Mouse (Mus musculus): ENCODE results near the gene Ppp3ca.
A peak's percentile ranks its signal among the peaks of the same experiment; 100 is the strongest.

The Ppp3ca gene

GRCm38 (mm10) chr3:136725311-136726156, 55.6 kb downstream of the Ppp3ca start:
- peak; percentile 90 for DNase-seq (ENCODE audit: low read depth)

DNA sequence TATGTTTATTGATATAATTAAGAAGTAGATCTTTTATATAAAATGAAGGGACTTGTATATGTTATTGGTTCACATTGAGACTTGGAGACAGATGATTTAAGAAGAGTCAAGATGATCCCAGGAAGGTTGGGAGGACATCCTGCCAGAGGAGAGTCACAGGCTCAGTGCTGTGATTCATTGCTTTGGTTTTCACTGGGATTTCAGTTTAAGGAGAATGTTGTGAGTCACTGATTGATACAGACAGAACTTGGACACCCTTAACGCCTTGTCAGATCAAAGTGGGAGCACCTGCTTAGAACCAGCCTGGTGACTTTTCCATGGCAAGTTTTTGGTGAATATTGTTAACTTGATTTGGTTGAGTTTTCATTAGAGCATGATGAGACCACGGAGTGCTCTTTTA, 58.0 kb downstream of the Ppp3ca start:
- DNase-seq (ENCODE audit: low read depth): no peak

DNA sequence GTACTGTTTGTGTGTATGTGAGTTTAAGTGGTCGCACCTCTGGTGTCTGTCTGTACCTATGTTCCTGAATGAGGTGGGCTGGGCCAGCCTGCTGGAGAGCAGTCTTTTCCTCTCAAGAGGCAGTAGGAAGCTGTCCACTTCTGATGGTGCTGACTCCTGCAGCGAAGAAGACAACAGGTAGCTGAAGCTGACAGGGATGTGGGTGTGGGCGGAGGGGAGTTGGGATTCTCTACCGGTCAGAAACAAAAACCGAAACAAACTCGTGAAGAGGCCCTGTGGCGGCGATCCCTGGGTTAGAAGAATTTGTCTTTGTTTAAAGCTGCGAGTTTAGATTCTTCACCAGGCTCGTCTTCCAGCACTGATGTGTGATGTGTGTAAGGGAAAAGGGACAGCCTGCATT, 60.1 kb downstream of the Ppp3ca start:
- DNase-seq (ENCODE audit: low read depth): no peak

DNA sequence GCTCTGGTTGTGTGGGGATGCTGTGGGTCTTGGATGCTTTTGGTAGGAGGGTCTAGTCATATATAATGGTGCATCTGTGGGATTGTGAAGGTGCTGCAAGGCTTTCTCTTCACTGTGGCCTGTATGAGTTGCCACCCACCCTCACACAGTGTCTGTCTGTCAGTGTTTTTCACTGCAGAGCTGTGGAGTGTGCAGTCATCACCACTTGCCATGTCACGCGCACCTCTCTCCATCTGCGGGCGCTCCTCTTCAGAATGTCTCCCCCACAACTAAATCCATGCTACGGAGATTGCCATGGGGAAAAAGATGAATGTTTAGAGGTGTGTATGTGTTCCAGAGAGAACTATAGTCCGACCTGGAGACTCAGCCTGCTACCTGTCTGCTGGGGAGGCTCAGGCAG, 61.7 kb downstream of the Ppp3ca start:
- DNase-seq (ENCODE audit: low read depth): no peak

DNA sequence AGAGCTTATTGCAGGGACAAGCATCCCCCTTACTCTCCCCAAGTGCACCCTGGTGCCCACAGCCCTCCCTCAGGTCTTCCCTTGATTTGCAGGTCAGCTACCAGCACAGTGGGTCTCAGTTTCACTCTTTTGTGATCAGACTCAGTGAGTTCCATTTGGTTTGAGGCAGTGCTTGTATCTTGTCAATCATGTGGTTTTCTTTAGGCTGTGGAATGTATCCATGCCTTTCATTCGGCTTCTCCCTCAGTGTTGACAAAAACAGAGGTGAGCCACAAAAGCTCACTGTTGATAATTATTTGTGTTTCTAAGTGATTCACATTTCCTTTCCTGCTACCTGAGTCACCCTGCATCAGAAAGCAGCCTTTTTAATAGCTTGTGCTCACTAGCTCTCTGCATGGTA, 66.1 kb downstream of the Ppp3ca start:
- DNase-seq (ENCODE audit: low read depth): peak; percentile 50

DNA sequence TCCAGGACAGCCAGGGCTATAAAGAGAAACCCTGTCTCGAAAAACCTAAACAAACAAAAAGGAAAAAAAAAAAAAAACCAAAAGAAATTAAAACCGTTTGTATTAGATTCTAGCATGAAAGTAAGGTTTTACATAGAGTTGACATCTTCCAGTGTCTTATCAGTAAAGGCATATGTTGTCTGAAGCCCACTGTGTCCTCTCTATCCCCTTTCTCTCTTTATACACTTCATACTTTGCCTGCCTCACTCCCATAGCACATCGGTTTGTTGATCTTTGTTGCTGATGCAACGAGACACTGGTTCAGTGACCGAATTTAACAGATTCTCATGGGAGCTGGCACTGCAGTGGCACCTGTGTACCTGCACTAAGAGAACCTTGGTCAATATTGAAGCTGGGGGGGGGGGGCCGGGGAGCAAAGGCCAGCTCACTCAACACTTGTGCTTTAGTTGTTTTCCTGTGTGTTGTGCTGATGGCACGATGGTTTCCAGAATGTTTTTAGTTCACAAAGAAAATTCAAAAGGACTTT, 66.9 kb downstream of the Ppp3ca start:
- no peak for DNase-seq (ENCODE audit: low read depth)

- DNase-seq (ENCODE audit: low read depth): no peak
Measured at GRCm38 (mm10) chr3:136738474-136738873, 68.5 kb downstream of the Ppp3ca start.

GRCm38 (mm10) chr3:136738914-136739313, 69.0 kb downstream of the Ppp3ca start:
- DNase-seq (ENCODE audit: low read depth): no peak

DNA sequence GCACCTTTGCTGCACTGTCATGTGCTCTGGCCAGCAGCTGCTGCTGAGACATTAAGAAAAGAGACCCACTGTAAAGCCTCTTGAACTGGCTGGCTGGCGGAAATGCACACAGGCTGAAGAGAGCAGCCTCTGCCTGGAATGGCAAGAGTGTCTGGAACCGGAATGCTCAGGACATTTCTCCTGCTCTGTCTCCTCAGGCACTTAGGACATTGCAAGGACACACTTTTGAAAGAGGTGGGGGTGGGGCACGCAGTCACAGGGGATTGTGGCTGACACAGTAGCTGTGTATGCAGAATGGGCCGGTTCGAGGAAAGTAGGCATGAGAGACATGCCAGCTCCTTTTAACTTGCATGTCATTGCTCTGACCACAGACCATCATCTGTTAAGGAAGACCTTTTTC, 71.7 kb downstream of the Ppp3ca start:
- no peak for DNase-seq (ENCODE audit: low read depth)

- DNase-seq (ENCODE audit: low read depth): peak; percentile 45
Measured at GRCm38 (mm10) chr3:136742258-136743057, 72.5 kb downstream of the Ppp3ca start.

- no peak for DNase-seq (ENCODE audit: low read depth)
Measured at GRCm38 (mm10) chr3:136744295-136744897, 74.5 kb downstream of the Ppp3ca start.

DNA sequence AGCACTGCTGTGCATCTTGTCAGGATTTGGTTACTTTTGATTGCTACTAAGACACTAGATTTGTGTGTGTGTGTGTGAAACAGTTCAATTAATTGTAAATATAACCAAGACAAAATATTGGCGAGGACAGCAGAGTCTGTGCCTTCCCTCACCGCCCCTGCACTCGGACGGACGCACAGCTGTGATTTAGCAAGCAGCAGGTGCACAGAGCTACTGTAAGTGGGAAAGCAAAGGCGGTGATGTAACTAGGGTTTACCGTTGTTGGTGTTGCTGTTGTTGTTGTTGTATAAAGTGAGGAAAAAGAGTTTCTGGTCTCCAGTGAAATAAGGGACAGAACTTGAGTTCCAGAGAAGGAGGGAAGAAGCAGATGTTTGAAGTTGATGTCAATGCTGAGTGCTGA, 75.5 kb downstream of the Ppp3ca start:
- DNase-seq (ENCODE audit: low read depth): no peak

GRCm38 (mm10) chr3:136748761-136749476, 79.0 kb downstream of the Ppp3ca start:
- DNase-seq (ENCODE audit: low read depth): no peak

GRCm38 (mm10) chr3:136749477-136749797, 79.5 kb downstream of the Ppp3ca start:
- no peak for DNase-seq (ENCODE audit: low read depth)

GRCm38 (mm10) chr3:136749951-136750350, 80.0 kb downstream of the Ppp3ca start:
- no peak for DNase-seq (ENCODE audit: low read depth)

- DNase-seq (ENCODE audit: low read depth): no peak
Measured at GRCm38 (mm10) chr3:136752126-136752716, 82.3 kb downstream of the Ppp3ca start.

- DNase-seq (ENCODE audit: low read depth): no peak
Measured at GRCm38 (mm10) chr3:136756137-136756536, 86.2 kb downstream of the Ppp3ca start.

DNA sequence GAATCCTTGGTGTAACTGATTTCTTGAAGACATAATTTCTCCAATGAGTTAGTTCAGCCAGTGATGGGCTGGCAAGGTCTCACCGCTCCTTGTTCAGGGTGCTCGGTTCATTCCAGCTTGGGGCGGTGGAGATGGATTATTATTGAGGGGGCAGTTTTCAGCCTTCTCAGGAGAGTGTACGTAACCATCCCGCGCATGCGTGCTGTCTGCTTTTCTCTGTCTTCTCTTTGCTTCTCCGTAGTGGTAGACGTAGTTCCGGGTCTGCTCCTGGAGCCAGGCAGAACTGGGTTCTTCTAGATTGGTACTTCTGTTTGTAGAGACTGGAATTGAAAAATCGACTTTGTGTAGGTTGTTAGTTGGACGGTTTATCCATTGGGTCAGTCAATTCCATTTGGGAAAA, 89.5 kb downstream of the Ppp3ca start:
- no peak for DNase-seq (ENCODE audit: low read depth)

DNA sequence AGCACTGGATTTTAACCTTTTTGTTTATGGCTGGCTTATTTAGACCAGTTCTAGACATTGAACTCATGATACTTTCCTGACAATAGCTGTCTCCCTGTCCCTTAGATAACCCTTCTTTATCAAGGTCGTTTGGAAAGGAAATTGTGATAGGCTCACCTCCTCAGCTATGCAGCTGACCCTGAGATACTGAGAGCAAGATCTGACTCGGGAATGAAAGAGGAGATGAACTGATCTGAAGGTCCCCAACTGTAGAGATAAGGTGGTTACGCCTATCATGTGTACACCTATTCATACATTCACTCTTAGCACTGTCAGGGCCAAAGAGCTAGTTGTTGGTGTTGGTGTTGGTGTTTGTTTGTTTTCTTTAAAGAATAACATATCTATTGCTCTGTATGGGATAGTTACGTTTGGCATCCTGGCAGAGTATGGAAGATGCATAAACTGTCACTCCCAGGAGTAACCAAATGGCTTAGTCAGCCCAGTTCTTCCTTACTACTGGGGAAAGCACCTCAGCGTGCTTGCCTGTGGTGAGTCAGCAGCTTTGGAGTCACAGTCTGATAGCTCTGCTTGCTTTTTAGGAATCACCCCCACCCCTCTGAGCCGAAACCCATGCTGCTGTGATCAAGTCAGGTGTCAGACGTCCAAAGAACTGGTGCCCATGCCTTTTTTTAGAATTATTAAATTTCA, 91.5 kb downstream of the Ppp3ca start:
- DNase-seq (ENCODE audit: low read depth): peak; percentile 67

DNA sequence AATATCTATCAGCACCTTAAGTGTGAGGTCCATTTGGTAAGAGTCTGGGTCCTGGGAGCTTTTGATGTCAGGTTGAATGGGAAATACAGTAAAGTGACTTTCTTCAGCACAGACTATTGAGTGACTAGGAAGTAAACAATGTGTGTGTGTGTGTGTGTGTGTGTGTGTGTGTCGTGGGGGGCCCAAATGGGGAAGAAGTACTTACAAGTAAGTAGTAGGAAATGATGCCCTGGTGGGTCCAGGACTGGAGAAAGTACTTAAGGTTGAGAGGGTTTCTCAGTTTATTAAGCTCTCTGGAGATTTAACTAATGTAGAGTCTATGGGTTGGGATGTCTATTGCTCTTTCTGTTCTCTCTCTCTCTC, 92.0 kb downstream of the Ppp3ca start:
- peak; percentile 32 for DNase-seq (ENCODE audit: low read depth)

DNA sequence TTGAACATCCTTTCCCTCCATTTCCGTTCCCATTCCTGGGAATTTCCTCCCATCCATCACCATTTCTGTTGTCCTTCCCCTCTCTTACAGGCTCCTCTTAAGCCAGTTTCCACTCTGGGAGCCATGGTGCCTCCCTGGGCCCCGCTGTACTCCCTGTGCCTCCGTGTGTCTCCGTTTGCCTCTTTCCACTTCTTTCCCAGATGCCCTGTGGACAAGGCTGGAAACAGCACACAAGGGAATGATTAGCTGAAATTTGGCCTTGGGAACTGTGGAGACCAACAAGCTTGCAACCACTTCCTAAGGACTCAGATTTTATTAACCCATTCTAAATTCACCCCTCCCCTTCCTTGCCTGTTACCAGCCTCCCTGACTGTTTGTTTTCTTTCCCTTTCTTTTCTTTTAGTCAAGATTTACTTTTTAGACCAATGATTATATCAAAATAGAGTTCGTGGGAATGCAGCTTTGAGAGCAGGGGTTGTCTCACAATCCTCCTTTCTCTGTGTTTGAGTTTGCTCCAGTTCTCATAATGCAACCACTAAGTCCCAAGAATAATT, 93.9 kb downstream of the Ppp3ca start:
- no peak for DNase-seq (ENCODE audit: low read depth)

Measured in 416B (cell line).